8 mouse cellular contexts compared by ENCODE assay signal in the genomic region with DNA sequence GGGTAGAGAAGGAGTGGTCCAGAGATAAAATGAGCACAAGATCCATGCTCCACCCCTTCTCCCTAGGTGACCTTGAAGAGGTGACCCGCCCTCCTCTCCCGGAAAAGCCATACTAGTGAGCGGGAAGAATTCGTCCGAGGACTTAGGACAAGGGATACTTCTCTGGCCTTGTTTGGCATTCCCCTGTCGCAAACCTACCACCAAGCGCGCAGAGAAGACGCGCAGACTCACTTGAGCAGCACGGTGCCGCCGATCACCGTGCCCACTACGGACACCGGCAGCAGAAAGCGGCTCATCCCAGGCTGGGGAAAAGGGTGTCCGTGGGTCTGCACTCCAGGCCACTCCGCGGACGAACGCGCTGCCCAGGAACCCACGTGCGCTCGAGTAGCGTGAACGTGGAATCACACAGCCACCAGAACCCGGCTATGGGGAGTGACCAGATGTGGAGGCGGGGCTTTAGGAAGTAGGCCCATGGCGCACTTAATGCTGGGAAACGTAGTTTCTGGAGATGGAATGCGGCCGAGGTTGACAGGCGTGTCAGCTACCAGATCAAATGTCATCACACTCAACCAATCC. TPM values are rescaled to one million over a fixed set of nuclear protein-coding genes. Genes with fewer than 3 reads are reported as not detected.
A peak's percentile ranks its signal among the peaks of the same experiment; 100 is the strongest.
DNase-seq lines count a peak whose midpoint lies in the region; ATAC-seq lines count a peak whose summit lies in the region.

Gene Rdh13 (minus strand): TSS at position 434 of the 576 bp plus-strand sequence.

- H3K4me1 ChIP-seq in hindbrain, embryonic 15.5 days (replicated peaks) = peaks cover 16% of the 10 kb centered on the region

- no peaks in the 10 kb centered on the region for H3K9me3 ChIP-seq in hindbrain, embryonic 15.5 days

- peak; percentile 96 for ATAC-seq in hindbrain, embryonic 15.5 days (ENCODE audit: low FRiP score, low read depth)

- H3K4me3 ChIP-seq in hindbrain, embryonic 15.5 days = peak within 1 kb of the TSS; percentile 96

- H3K4me2 ChIP-seq in hindbrain, embryonic 15.5 days = peak within 1 kb of the TSS; percentile 77

- peak; percentile 84 for DNase-seq in T-cell, adult 2 months (ENCODE audit: low spot score)
- DNase-seq in cerebellum, postnatal 36 days = peak; percentile 87 to 88
- DNase-seq in frontal cortex, postnatal 36 days (ENCODE audit: low spot score in 2 of 2) = peak; percentile 90 to 93
- peak; percentile 85 for DNase-seq in left cerebral cortex, adult 11 months (ENCODE audit: low spot score)
- peak; percentile 91 for DNase-seq in lung, postnatal 4 days
- DNase-seq in retina, postnatal 7 days (ENCODE audit: low read depth, low spot score) = peak; percentile 70
- peak; percentile 69 for DNase-seq in urinary bladder, adult 2 months (ENCODE audit: low spot score)

- no peaks in the 10 kb centered on the region for H3K27me3 ChIP-seq in hindbrain, embryonic 15.5 days

- peak within 1 kb of the TSS; percentile 90 for H3K27ac ChIP-seq in hindbrain, embryonic 15.5 days (replicated peaks)

- H3K9ac ChIP-seq in hindbrain, embryonic 15.5 days = peak within 1 kb of the TSS; percentile 81

- WGBS in hindbrain, embryonic 15.5 days = under 1% methylated on average over 35 of the region's 35 CpGs

- H3K36me3 ChIP-seq in hindbrain, embryonic 15.5 days = peaks cover 38% of the 10 kb centered on the region

RNA-seq across cellular contexts. Expression of gene Rdh13, which starts in this region (rescaled TPM):
- polyA plus RNA-seq in hindbrain, embryonic 15.5 days (2015; fragmentation: Nextera tagmentation; extraction: Ambion mirVana) = 42.6 and 43.4 TPM in 2 replicates
- polyA plus RNA-seq in urinary bladder, adult 2 months (2012; rRNA removed) = 22.3 and 24.7 TPM in 2 replicates

Comparison
In these comparisons a context has a peak if more than half of its experiments do, and no peak if none do; other contexts are left out.
1. Peak in every context shown above with its lines: DNase-seq, ATAC-seq, H3K4me3 ChIP-seq and H3K27ac ChIP-seq.